Mouse (Mus musculus) brain, embryonic 14.5 days (tissue): ENCODE measurements around the gene Ino80d.

Experiments
- CTCF ChIP-seq: fragments of 200-500 bp; IDR thresholded peaks from 2 replicates; pipeline ENCODE4 v1.5.1; 2012; ENCODE audit warnings: inconsistent platforms, mild to moderate bottlenecking, moderate library complexity, borderline replicate concordance; ENCODE audit not compliant: insufficient read depth, insufficient read length; ENCODE audit errors: extremely low read depth
- POLR2A ChIP-seq: fragments of 200-500 bp; IDR thresholded peaks from 2 replicates; pipeline ENCODE4 v1.6.1; 2012; ENCODE audit warnings: mild to moderate bottlenecking, inconsistent platforms, borderline replicate concordance; ENCODE audit not compliant: poor library complexity, insufficient read depth, insufficient read length, severe bottlenecking; ENCODE audit errors: extremely low read depth

- TF ChIP-seq CTCF (no peak), POLR2A (no peak)
Measured at GRCm38 (mm10) chr1:63071379-63071778, 43.1 kb downstream of the Ino80d start.
